Mouse (Mus musculus) ovary, postnatal 10 days (tissue): ENCODE results near the gene Plxnb1.
"Not testable (repeated sequence)": the region's sequence is repeated elsewhere in the genome, so short reads cannot be mapped to it uniquely, and the experiment has no call there.

Experiments used
- DNase-seq: peaks from one replicate; pipeline ENCODE4 v3.0.0; 2022; ENCODE audit warnings: low spot score

Plxnb1 gene

DNA sequence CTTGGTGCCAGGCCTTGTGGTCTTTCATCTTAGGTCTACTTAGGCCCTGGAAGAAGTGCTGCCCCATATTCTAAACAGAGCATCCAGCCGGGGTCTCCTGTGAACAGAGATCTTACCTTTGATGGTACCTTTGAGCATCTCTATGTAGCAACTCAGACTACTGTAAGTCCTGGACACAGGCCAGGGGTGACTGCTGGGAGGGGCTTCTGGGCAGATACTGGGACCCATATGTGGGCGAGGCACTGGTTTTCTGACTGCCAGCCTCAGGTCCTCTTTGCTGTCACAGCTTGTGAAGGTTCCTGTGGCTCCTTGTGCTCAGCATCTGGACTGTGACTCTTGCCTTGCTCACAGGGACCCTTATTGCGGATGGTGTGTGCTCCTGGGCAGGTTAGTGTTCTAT lies 7.4 kb downstream of the Plxnb1 start:
- no peak for DNase-seq

DNA sequence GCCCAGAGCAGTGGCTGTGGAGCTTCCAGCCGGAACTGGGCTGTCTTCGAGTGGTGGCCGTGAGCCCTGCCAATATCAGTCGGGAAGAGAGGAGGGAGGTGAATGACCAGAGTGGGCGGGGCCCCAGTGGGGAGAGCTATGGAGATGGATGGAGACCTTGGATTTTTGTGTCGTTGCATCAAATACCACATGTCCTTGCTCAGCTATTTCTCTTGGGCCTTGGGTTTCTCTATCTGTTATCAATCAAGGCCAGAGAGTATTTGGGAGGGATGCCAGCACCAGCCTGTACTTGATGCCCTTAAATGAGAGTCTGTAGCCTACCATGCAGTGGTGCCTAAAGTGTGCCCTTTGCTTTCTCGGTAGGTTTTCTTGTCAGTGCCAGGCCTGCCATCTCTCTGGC lies 8.1 kb downstream of the Plxnb1 start:
- no peak for DNase-seq

DNA sequence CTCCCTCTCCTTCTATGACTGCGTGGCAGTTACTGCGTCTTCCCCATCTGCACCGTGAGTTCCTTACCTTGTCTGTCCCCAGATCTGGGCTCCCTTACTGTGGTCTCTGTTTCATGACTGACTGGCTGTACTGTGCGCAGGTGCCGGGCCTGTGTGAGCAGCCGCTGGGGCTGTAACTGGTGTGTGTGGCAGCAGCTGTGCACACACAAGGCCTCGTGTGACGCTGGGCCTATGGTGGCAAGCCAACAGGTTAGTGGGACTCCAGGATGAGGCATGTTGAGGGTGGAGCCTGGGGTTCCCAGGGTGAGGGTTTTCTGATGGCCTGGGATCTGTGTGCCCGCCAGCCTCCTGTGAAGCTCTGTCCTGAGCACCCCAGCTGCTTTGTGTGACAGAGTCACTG lies 8.9 kb downstream of the Plxnb1 start:
- no peak for DNase-seq

DNA sequence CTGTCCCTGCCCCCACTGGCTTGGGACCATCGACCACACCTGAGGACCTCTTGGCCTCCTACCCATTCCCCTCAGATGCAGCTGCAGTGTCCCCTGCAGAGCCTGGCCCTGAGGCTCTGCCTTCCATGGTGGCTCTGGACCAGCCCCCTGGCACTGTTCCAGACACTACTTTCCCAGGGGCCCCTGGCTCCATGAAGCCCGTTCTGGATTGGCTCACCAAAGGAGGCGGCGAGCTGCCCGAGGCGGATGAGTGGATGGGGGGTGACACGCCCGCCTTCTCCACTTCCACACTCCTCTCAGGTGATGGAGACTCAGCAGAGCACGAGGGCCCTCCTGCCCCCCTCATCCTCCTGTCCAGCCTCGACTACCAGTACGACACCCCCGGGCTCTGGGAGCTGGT lies 9.8 kb downstream of the Plxnb1 start:
- DNase-seq, result no peak

DNA sequence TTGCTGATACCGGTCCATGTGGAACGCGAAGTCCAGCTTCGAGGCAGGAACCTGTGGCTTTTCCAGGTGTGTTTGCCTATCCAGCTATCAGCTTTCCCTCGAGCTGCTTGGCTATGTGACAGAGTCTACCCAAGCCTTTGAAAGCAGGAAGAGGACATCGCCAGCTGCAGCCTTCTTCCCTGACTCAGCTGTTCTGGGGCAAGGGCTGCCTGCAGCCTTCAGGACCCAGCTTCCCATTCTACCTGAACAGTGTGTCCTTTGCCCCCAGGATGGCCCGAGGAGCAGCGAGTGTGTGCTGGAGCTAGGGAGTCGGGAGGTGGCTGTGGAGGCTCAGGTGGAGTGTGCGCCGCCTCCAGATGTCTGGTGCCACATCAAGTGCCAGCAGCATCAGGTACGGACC lies 10.5 kb downstream of the Plxnb1 start:
- no peak for DNase-seq

DNA sequence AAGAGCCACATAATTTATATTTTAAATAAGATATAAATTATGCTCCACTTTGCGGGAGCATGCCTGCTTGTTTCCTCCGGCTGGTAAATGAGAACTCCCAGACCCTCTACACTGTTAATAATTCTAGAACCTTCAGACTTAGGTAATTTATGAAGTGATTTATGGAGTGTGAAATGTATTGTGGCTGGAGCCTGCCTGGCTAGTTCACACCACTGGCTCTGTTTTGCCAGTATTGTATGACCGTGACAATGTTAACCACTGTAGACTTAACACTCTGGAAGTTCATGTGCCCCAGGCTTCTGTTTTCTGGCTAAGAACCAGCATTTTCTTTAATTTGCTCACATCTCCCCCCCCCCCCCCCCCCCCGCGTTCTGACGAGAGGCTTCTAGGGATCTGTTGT lies 12.2 kb downstream of the Plxnb1 start:
- DNase-seq, result no peak

DNA sequence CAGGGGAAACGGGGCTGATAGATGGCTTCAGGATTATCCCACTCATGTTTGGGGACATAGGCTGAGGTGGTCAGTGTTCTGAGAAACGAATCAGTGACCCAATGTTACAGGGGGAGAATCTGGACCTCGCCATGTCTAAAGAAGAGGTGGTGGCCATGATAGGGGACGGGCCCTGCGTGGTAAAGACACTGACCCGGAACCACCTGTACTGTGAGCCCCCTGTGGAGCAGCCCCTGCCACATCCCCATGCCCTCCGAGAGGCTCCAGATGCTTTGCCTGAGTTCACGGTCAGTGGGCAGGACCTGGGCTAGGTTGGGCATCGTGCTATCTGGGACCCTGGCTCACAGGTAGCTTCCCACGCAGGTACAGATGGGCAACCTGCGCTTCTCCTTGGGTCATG lies 15.1 kb downstream of the Plxnb1 start:
- no peak for DNase-seq

DNA sequence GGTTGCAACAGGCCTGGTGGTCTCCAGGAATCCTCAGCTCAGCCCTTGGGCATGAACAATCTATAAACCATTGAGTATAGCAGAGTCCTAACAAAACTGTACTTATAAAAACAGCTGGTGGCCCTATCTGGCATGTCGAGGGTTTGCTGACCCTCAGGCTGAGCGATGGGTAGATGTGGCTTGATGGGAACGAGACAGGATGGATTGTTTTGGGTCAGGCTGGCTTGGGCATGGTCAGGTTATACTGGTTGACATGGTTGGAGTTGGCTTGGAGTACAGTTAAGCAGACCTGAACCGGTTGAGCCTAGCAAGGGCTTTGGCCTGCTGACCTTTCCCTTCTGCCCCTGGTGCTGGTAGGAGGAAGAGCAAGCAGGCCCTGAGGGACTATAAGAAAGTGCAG lies 15.9 kb downstream of the Plxnb1 start:
- DNase-seq, result no peak

DNA sequence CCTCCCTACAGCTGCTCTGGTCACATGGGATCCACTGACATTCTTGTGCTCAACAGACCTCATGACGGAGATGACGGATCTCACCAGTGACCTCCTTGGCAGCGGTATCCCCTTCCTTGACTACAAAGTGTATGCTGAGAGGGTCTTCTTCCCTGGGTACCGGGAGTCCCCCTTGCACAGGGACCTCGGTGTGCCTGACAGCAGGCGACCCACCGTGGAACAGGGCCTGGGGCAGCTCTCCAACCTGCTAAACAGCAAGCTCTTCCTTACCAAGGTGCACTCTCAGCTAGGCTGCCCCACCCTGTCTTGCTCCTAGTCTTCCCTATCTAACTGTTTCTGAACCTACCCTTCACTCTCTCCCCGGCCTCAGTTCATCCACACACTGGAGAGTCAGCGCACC lies 16.4 kb downstream of the Plxnb1 start:
- no peak for DNase-seq

DNA sequence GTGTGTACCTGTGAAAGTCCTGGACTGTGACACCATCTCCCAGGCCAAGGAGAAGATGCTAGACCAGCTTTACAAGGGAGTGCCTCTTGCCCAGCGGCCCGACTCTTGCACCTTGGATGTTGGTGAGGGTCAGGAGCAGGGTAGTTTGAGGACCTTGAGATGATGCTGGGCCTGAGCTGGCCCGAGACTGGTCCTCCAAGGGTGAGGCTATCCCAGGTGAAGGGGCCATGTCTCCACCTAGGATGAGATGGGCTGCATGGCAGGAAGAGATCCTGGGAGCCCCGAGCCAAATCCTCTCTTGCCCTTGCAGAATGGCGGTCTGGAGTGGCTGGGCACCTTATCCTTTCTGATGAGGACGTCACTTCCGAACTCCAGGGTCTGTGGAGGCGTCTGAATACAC lies 18.1 kb downstream of the Plxnb1 start:
- DNase-seq, result no peak

DNA sequence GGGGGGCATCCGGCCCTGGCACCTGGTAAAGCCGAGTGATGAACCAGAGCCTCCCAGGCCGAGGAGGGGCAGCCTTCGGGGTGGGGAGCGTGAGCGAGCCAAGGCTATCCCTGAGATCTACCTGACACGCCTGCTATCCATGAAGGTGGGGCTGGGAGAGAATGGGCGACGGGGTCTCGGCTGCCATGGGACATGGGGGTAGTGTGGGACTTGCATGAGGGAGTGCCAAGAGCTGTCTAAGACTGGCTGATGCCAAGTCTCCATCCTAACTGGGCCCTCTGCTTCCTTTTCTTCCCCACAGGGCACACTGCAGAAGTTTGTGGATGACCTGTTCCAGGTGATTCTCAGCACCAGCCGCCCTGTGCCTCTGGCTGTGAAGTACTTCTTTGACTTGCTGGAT lies 19.1 kb downstream of the Plxnb1 start:
- no peak for DNase-seq

DNA sequence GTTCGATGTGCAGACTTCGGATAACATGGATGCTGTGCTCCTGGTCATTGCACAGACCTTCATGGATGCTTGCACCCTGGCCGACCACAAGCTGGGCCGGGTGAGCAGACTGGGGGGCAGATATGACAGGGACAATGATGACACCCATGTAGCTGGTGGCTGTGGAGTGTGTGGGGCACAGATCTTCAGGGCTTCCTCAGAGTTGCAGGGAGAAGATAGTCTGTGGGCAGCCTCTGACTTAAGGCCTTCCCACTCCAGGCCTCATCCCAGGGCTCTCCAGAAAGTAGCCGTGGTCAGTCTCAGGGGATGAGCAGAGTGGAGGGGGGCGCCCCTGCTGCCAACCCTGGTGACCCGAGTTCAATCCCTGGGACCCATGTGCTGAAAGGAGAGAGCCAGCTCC lies 19.7 kb downstream of the Plxnb1 start:
- DNase-seq, result no peak

DNA sequence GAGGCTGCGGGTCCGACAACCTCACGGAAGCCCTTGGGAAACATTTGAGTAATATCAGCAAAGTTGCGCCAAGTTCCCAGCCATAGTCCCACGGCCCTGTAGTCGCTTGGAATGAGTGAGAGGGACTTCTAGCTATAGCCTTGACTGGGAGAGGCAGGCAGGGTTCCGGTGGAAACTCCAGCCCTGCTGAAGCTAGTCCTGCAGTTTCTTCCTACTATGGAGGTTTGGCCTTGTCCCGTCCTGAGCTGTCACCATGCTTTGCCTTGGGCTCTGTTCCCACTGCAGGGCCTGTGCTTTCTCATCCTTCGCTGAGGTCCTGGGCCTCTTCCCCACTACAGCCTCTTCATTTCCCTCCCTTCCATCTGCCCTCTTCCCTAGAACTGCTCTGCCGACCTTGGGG lies 21.0 kb downstream of the Plxnb1 start:
- no peak for DNase-seq

DNA sequence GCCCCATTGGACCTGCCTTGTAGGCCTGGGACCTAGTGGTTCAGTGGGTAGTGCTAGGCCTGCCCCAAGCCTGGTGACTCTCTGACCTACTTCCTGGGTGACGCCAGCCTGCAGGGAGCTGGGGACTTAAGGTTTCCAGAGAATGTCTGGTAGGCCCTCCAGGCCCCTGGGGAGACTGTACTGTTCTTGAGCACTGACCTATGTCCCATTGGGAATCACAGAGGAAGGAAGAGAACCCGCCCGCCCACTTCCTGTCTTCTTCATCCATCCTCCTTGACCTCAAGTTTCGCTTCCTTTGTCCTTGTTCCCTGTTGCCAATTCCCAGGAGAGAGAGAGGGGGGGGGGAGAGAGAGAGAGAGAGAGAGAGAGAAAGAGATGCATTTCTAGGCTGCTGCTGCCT lies 22.9 kb downstream of the Plxnb1 start:
- no peak for DNase-seq

DNA sequence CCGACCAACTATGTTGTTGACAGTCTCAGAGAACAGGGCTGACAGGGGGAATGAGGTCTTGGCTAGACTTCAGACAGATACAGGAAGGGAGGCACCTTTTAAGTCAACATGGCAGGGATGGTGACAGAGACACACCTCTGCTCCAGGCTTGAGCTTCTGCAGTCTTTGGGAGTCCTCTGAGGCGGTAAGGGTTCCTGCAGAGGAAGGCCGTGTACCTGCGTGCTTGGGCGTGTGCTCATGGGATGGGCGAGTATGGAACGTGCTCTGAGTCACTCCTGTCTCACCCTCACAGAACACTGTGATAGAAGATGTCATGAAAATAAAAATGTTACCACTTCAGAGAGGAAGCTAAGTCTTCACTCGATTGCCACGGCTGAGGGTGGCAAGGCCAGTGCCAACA lies 24.4 kb downstream of the Plxnb1 start:
- DNase-seq, result no peak

DNA sequence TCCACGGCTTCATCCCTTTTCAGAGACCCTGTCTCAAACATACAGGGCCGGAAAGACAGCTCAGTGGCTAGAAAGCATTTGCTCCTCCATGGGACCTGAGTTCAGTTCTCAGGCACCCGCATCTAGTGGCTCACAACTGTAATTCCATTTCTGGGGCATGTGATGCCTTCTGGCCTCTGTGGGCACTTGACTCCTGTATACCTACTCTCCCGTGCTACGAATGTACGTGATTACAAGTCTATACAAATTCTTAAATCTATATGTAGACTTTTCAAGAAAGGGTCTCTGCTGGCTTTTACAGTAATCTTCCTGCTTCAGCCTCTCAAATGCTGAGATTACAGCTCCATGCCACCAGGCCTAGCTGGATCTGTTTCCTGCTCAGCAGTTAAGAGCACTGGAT lies 25.8 kb downstream of the Plxnb1 start:
- DNase-seq, result no peak

DNA sequence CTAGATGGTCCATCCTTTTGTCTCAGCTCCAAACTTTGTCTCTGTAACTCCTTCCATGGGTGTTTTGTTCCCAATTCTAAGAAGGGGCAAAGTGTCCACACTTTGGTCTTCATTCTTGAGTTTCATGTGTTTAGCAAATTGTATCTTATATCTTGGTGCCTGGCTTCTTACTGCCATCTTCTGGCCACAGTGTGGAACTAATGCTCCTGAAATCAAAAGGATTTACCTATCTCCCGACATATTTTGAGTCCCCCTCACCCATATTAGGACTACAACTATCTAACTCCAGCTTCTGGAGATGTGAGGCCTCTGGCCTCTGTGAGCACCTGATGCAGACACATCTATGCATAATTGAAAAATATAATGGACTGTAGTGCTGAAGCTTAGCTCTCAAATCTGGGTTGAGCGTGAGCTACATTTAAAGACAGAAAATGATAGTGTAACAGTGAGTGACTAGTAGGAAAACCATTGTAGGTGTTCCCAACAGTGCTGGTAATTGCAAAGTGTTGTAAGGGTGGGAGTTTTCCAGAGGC lies 27.4 kb downstream of the Plxnb1 start:
- DNase-seq, result no peak

DNA sequence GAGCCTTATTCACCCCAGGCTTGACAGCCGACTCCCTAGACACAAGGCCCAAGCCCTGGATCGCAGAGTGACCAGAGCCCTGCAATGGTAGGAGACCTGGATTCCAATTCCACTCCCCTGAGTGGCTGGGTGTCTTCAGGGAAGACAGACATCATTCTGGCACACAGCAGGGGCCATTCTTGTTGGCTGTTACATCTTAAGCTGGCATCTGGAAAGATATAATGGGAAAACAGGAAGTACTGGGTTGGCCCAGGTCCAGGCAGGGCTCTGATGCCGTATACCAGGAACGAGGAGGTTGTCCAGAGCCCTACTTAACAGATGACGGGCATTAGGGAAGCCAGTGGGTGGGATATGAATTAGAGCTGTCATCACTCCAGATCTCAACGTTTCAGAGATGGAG lies 28.1 kb downstream of the Plxnb1 start:
- DNase-seq, result no peak

DNA sequence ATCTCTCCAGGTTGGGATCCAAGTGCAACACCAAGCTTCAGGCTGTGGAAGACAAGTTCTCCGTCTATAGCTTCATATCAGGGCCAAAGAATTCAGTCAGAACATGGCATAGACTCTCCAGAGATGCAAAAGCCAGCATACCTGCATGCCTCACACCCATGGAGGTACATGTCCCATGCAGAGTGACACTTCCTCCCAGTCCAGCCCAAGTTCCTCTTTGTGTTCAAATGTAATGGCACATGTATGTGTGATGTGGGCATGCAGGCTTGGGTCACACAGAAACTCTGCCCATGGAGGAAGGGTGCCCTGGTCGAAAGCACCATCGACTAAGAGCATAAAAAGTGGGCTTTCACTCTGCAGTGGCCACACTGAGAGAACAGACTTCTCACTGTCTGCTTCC lies 29.0 kb downstream of the Plxnb1 start:
- no peak for DNase-seq

DNA sequence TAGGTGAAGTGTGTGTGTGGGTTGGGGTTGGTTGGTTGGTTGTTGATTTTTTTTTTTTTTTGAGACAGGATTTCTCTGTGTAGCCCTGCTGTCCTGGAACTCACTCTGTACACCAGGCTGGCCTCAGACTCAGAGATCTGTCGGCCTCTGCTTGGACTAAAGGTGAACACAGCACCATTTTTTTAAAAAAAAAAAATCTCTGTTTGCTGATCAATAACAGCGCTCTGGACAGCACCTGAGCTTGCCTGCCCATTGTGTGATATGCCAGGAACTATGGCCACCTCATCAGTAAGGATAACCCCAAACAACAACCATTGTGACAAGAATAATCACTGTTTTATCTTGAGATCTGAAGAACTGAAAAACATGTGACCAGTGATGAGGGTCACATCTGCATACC lies 29.9 kb downstream of the Plxnb1 start:
- DNase-seq, result no peak

DNA sequence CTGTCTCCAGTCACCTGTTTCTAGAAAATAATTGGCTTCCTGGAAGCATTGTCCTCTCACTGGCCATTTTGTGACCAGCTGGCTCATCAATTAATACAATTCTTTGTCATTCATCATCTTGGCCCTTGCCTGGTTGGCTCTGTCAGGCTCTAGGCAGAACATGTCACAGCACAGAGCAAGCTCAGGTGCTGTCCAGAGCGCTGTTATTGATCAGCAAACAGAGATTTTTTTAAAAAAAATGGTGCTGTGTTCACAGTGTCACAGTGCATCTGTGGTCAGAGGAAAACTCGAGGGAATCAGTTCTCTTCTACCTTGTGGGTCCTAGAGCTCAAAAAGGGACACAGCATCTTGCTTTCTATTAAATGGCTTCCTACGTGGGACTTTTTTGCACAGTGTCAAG lies 30.3 kb downstream of the Plxnb1 start:
- no peak for DNase-seq

DNA sequence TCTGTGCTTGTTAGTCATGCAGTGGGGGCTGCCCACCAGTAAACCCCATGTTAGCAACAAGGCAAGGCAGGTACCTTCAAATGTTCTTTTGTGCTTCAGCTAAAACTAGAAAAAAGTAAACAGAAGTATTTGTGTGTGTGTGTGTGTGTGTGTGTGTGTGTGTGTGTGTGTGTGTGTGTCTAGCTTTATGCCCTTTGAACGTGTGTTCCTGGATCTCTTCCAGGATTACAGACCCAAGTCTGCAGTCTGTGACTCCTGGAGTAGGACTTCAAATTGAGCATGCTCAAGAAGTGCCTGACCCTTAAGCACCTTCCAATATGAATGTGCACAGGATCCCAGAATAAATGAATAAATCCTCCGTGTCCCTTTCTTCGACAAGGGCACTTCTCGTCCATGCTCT lies 31.9 kb downstream of the Plxnb1 start:
- no peak for DNase-seq

DNA sequence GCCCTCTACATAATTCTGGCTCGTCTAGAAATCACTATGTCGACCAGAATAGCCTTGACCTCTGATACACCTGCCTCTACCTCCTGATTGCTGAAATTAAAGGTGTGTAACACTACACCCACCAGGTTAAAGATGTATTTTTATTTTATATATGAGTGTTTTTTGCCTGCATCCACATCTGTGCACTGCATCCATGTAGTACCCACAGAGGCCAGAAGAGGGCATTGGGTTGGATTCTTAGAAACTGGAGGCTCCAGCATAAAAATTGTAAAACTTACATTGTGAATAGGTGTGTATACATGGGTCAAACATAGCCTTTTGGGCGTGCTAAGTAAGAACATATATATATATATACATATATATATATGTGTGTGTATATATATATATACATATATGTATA lies 33.0 kb downstream of the Plxnb1 start:
- no peak for DNase-seq

DNA sequence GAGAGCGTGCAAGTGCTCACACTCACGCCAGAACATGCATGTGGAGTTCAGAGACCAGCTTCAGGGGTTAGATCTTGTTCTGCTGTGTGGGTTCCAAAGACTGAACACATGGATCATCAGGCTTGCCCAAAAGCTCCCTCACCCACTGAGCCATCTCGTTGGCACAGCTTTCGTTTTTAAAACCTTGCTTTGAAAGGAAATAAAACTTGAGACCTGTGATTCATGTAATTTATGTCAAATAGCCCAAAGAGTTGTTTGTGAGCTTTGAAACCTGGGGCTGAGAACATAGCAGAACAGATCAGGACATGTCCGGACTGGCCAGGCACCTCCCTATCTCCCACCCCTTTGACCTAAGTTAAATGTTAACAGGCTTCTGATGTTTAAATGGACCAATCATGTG lies 34.9 kb downstream of the Plxnb1 start:
- DNase-seq, result no peak

DNA sequence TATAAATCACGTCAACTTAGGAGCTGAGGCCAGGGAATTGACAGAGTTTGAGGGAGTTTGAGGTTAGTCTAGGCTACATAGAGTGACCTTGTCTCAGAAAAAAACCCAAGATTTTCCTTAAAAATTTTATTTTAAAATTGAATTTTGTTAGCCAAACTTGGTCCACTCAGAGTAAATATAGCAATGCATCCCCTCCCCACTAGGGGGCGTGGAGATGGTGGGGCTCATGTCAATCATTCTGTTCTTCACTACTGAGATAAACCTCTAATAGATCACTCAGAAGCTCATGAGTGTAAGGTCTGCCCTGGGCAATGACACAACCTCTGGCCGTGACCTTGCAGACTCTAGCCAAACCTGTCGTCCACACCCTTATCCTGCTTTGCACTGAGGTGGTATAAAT lies 45.2 kb downstream of the Plxnb1 start:
- not testable (repeated sequence) for DNase-seq
